Mouse (Mus musculus) spleen, adult 18-20 months (tissue): ENCODE results near the gene Snx17.

Experiments
- DNase-seq, 2 experiments: peaks; one replicate each; pipeline ENCODE4 v3.0.0; 2022; ENCODE audit warnings: mixed read lengths in 2 of 2

The Snx17 gene

GRCm38 (mm10) chr5:31192939-31193630 lies at the start of gene Snx17, which contains the start of gene Eif2b4:
Snx17 (plus strand) TSS chr5:31193227.
Eif2b4 (minus strand) TSS chr5:31193430.
- DNase-seq, result peak; percentile 99

GRCm38 (mm10) chr5:31149781-31150180 lies 43.2 kb upstream of the Snx17 start:
- DNase-seq, result no peak

GRCm38 (mm10) chr5:31151746-31152145 lies 41.3 kb upstream of the Snx17 start:
- DNase-seq, result no peak

GRCm38 (mm10) chr5:31153516-31154151 lies 39.4 kb upstream of the Snx17 start:
- DNase-seq, result no peak

- DNase-seq, result peak; percentile 61 to 67
Measured at GRCm38 (mm10) chr5:31154152-31154553, 38.9 kb upstream of the Snx17 start, which contains the start of gene Mpv17. Mpv17 (minus strand) TSS chr5:31154251.

- DNase-seq, result no peak
Measured at GRCm38 (mm10) chr5:31162462-31162861, 30.6 kb upstream of the Snx17 start.

- no peak for DNase-seq
Measured at GRCm38 (mm10) chr5:31164878-31165277, 28.1 kb upstream of the Snx17 start.

GRCm38 (mm10) chr5:31168630-31169029 lies 24.4 kb upstream of the Snx17 start:
- DNase-seq, result no peak

- DNase-seq, result no peak
Measured at GRCm38 (mm10) chr5:31179301-31179765, 13.7 kb upstream of the Snx17 start.

- DNase-seq, result peak; percentile 89 to 94
Measured at GRCm38 (mm10) chr5:31179766-31180630, 13.0 kb upstream of the Snx17 start, which contains the start of the genes Gm29609 and Gtf3c2. Gm29609 (minus strand) TSS chr5:31179911. Gtf3c2 (minus strand) TSS chr5:31180144.

- no peak for DNase-seq
Measured at GRCm38 (mm10) chr5:31181183-31181770, 11.8 kb upstream of the Snx17 start.

GRCm38 (mm10) chr5:31183678-31184077 lies 9.3 kb upstream of the Snx17 start:
- no peak for DNase-seq

- DNase-seq, result no peak
Measured at GRCm38 (mm10) chr5:31188223-31188840, 4.7 kb upstream of the Snx17 start.

GRCm38 (mm10) chr5:31190201-31190600 lies 2.8 kb upstream of the Snx17 start:
- no peak for DNase-seq

GRCm38 (mm10) chr5:31192045-31192938 lies 735 bp upstream of the Snx17 start:
- DNase-seq, result no peak

GRCm38 (mm10) chr5:31193631-31194281 lies 729 bp downstream of the Snx17 start:
- DNase-seq, result no peak

- no peak for DNase-seq
Measured at GRCm38 (mm10) chr5:31194486-31195485, 1.8 kb downstream of the Snx17 start.

GRCm38 (mm10) chr5:31195671-31196070 lies 2.6 kb downstream of the Snx17 start:
- DNase-seq, result no peak

GRCm38 (mm10) chr5:31196207-31196606 lies 3.2 kb downstream of the Snx17 start:
- no peak for DNase-seq
